ENCODE assay signal across 8 mouse cellular contexts in genomic region chr1:78195771-78196712, GRCm38 (mm10). TPM values are rescaled to one million over a fixed set of nuclear protein-coding genes. Genes with fewer than 3 reads are reported as not detected.
DNase-seq lines count a peak whose midpoint lies in the region; ATAC-seq lines count a peak whose summit lies in the region.

No protein-coding gene starts in this region.

- H3K36me3 ChIP-seq in lung, embryonic 15.5 days: no peaks in the 10 kb centered on the region
- no peaks in the 10 kb centered on the region for H3K36me3 ChIP-seq in embryonic facial prominence, embryonic 15.5 days
- no peaks in the 10 kb centered on the region for H3K36me3 ChIP-seq in limb, embryonic 12.5 days
- no peaks in the 10 kb centered on the region for H3K36me3 ChIP-seq in stomach, embryonic 16.5 days (ENCODE audit: control insufficient read depth, insufficient read depth, low read length)

- no peak for DNase-seq in lung, adult 18-20 months
- no peak for DNase-seq in spleen, postnatal 36 days (ENCODE audit: low spot score in 2 of 2)
- no peak for DNase-seq in urinary bladder, postnatal 25 days (ENCODE audit: low spot score)

- ATAC-seq in lung, embryonic 15.5 days (ENCODE audit: borderline replicate concordance, extremely low read depth, low FRiP score, low TSS enrichment): no peak
- no peak for ATAC-seq in embryonic facial prominence, embryonic 15.5 days (ENCODE audit: insufficient number of reproducible peaks, low FRiP score, low TSS enrichment, low read depth)
- no peak for ATAC-seq in limb, embryonic 12.5 days (ENCODE audit: insufficient number of reproducible peaks, insufficient read depth, low FRiP score, low TSS enrichment, low read depth)
- ATAC-seq in stomach, embryonic 16.5 days (ENCODE audit: insufficient read depth, low FRiP score): peak; percentile 57; the same call in 1 of the 2 replicates
- no peak for ATAC-seq in megakaryocyte-erythroid progenitor cell, adult 5-6 weeks (replicated peaks; ENCODE audit: low FRiP score, low TSS enrichment, poor library complexity, severe bottlenecking)

- peak overlapping the region; percentile 25 for H3K4me3 ChIP-seq in lung, embryonic 15.5 days
- peak overlapping the region; percentile 61 for H3K4me3 ChIP-seq in embryonic facial prominence, embryonic 15.5 days (replicated peaks)
- peak overlapping the region; percentile 36 for H3K4me3 ChIP-seq in limb, embryonic 12.5 days (replicated peaks)
- peak overlapping the region; percentile 29 for H3K4me3 ChIP-seq in stomach, embryonic 16.5 days (replicated peaks; ENCODE audit: low read length)

- H3K4me2 ChIP-seq in lung, embryonic 15.5 days: peak overlapping the region; percentile 51
- H3K4me2 ChIP-seq in embryonic facial prominence, embryonic 15.5 days (replicated peaks): peak overlapping the region; percentile 66
- H3K4me2 ChIP-seq in limb, embryonic 12.5 days: peak overlapping the region; percentile 58
- H3K4me2 ChIP-seq in stomach, embryonic 16.5 days (ENCODE audit: low read depth, low read length): peak overlapping the region; percentile 46

- H3K27ac ChIP-seq in lung, embryonic 15.5 days: no peak overlapping the region
- H3K27ac ChIP-seq in embryonic facial prominence, embryonic 15.5 days (replicated peaks): peak overlapping the region; percentile 91
- no peak overlapping the region for H3K27ac ChIP-seq in limb, embryonic 12.5 days
- H3K27ac ChIP-seq in stomach, embryonic 16.5 days (ENCODE audit: low read length): no peak overlapping the region

- peaks cover 13% of the 10 kb centered on the region for H3K4me1 ChIP-seq in lung, embryonic 15.5 days
- peaks cover 16% of the 10 kb centered on the region for H3K4me1 ChIP-seq in embryonic facial prominence, embryonic 15.5 days
- peaks cover 16% of the 10 kb centered on the region for H3K4me1 ChIP-seq in limb, embryonic 12.5 days (replicated peaks)
- H3K4me1 ChIP-seq in stomach, embryonic 16.5 days (ENCODE audit: control insufficient read depth, insufficient read depth, low read length): peaks cover 8% of the 10 kb centered on the region; the same call in 1 of the 2 replicates

- H3K9ac ChIP-seq in lung, embryonic 15.5 days: no peak overlapping the region
- peak overlapping the region; percentile 66 for H3K9ac ChIP-seq in embryonic facial prominence, embryonic 15.5 days
- peak overlapping the region; percentile 40 for H3K9ac ChIP-seq in limb, embryonic 12.5 days (replicated peaks)
- H3K9ac ChIP-seq in stomach, embryonic 16.5 days (ENCODE audit: low read length): no peak overlapping the region

- WGBS in lung, embryonic 15.5 days: 1% methylated on average over 42 of the region's 42 CpGs
- WGBS in embryonic facial prominence, embryonic 15.5 days: 1% methylated on average over 42 of the region's 42 CpGs
- under 1% methylated on average over 42 of the region's 42 CpGs for WGBS in limb, embryonic 12.5 days
- WGBS in stomach, embryonic 16.5 days: 1% methylated on average over 42 of the region's 42 CpGs

- no peaks in the 10 kb centered on the region for H3K9me3 ChIP-seq in lung, embryonic 15.5 days
- no peaks in the 10 kb centered on the region for H3K9me3 ChIP-seq in embryonic facial prominence, embryonic 15.5 days (replicated peaks)
- H3K9me3 ChIP-seq in limb, embryonic 12.5 days: no peaks in the 10 kb centered on the region
- no peaks in the 10 kb centered on the region for H3K9me3 ChIP-seq in stomach, embryonic 16.5 days (replicated peaks; ENCODE audit: control insufficient read depth, low read length)

- H3K27me3 ChIP-seq in lung, embryonic 15.5 days: peaks cover 100% of the 10 kb centered on the region
- H3K27me3 ChIP-seq in embryonic facial prominence, embryonic 15.5 days: peaks cover 69% of the 10 kb centered on the region
- peaks cover 97% of the 10 kb centered on the region for H3K27me3 ChIP-seq in limb, embryonic 12.5 days
- H3K27me3 ChIP-seq in stomach, embryonic 16.5 days (ENCODE audit: control insufficient read depth, insufficient read depth, low read length): peaks cover 79% of the 10 kb centered on the region

RNA-seq across cellular contexts. Expression of gene Pax3, which starts 0.9 kb away (rescaled TPM):
- 0.04 and 0.06 TPM in 2 replicates for polyA plus RNA-seq in lung, embryonic 15.5 days (2015; fragmentation: Nextera tagmentation; extraction: Ambion mirVana)
- 47.0 and 47.2 TPM in 2 replicates for polyA plus RNA-seq in embryonic facial prominence, embryonic 15.5 days (2015; fragmentation: Nextera tagmentation; extraction: Ambion mirVana)
- 1.6 and 1.8 TPM in 2 replicates for polyA plus RNA-seq in limb, embryonic 12.5 days (2016; fragmentation: Nextera tagmentation; extraction: Ambion mirVana)
- polyA plus RNA-seq in stomach, embryonic 16.5 days (2015; fragmentation: Nextera tagmentation; extraction: Ambion mirVana): 0.09 and 0.12 TPM in 2 replicates
- not detected in 2 replicates for total RNA-seq in megakaryocyte-erythroid progenitor cell, adult 5-6 weeks (2014; fragmentation: Nextera tagmentation)
- total RNA-seq in megakaryocyte-erythroid progenitor cell, adult 5-6 weeks (2017): not detected in 2 replicates

Comparison
In these comparisons a context has a peak if more than half of its experiments do, and no peak if none do; other contexts are left out.
1. H3K9ac ChIP-seq: peak in embryonic facial prominence, embryonic 15.5 days (single experiment) and limb, embryonic 12.5 days (single experiment); none in lung, embryonic 15.5 days (single experiment) and stomach, embryonic 16.5 days (single experiment).
2. RNA of gene Pax3, which starts 0.9 kb away (polyA plus RNA-seq): 47.0 to 47.2 TPM in embryonic facial prominence, embryonic 15.5 days; 1.6 to 1.8 TPM in limb, embryonic 12.5 days, 0.09 to 0.12 TPM in stomach, embryonic 16.5 days and 0.04 to 0.06 TPM in lung, embryonic 15.5 days; every median in the first group is over 10 times any median in the second.
3. Peak in every context shown above with its lines, with median percentiles within 50 percentile points of each other: H3K4me2 ChIP-seq and H3K4me3 ChIP-seq.